Mouse (Mus musculus): ENCODE results near the gene Rnft1.
"Not testable (repeated sequence)": the region's sequence is repeated elsewhere in the genome, so short reads cannot be mapped to it uniquely, and the experiment has no call there.

DNA sequence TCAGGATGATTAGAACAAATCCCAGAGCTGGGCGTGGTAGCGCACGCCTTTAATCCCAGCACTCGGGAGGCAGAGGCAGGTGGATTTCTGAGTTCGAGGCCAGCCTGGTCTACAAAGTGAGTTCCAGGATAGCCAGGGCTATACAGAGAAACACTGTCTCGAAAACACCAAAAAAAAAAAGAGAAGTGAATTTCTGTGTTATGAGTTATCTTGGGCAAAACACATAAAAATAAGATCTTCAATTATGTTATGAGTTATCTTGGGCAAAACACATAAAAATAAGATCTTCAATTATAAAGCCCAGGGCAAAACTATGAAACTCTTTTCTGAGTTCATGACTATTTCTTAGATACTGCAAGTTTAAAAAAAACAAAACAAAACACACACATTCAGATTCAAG, 48.8 kb downstream of the Rnft1 start:
- not testable (repeated sequence) for TF ChIP-seq NRF1 (IDR thresholded peaks at IDR 0.05; ENCODE audit: low read depth, low read length); KAT2A (IDR thresholded peaks at IDR 0.05; ENCODE audit: insufficient replicate concordance, low read length); CHD2 (IDR thresholded peaks at IDR 0.05; ENCODE audit: low read length); CTCF (conservative IDR thresholded peaks at IDR 0.05 in 1 of 2, IDR thresholded peaks at IDR 0.05 in 1 of 2; ENCODE audit: low read depth in 2 of 2, low read length in 2 of 2); TBP (conservative IDR thresholded peaks at IDR 0.05; ENCODE audit: low read depth, low read length)
